Mouse (Mus musculus): ENCODE data around the gene Mylk4. TPM values are rescaled to one million over a fixed set of nuclear protein-coding genes. Genes with fewer than 3 reads are reported as not detected.
A peak's percentile ranks its signal among the peaks of the same experiment; 100 is the strongest.

Mylk4 gene
- total and polyA plus RNA-seq, 3 experiments: 0.04 TPM; not detected in 2

- Histone ChIP-seq H3K4me1 (ENCODE audit: control insufficient read depth in 1 of 2, insufficient read depth in 2 of 2) (peaks cover 4 to 16% of the 10 kb centered on the region in 2 experiments; a peak in 3 of 4 replicates), H3K4me2 (ENCODE audit: insufficient read depth, low read depth, poor library complexity, severe bottlenecking) (no peak overlapping the region), H3K4me3 (replicated peaks in 1 of 3; ENCODE audit: low read depth in 2 of 3, low read length in 2 of 3, poor library complexity in 1 of 3) (no peak overlapping the region), H3K9ac (ENCODE audit: insufficient read depth, low read depth) (no peak overlapping the region), H3K79me2 (replicated peaks; ENCODE audit: control insufficient read depth, extremely low read depth, insufficient read depth, poor library complexity, severe bottlenecking) (no peaks in the 10 kb centered on the region), H3K27me3 (replicated peaks) (no peaks in the 10 kb centered on the region), H3K36me3 (replicated peaks in 1 of 2; ENCODE audit: control insufficient read depth in 1 of 2, insufficient read depth in 1 of 2, low read length in 1 of 2) (no peaks in the 10 kb centered on the region), H3K9me3 (replicated peaks; ENCODE audit: low read length) (no peaks in the 10 kb centered on the region), H3K27ac (ENCODE audit: insufficient read depth, low read depth) (no peak overlapping the region)
- in situ Hi-C loops (cut with MboI; ENCODE audit: low pct_ligation_motif_present, low pct_unique_long_range_greater_than_20kb, low sequenced_read_pairs): loop anchor here (10.0 kb wide), 1 partner anchor 63 kb away; no protein-coding TSS in a partner anchor
- dilution Hi-C loops (cut with MboI; ENCODE audit: extremely low pct_ligation_motif_present, extremely low pct_unique_long_range_greater_than_20kb, low sequenced_read_pairs): no loop called here
- no peak for DNase-seq (ENCODE audit: extremely low read depth)
- no peak for TF ChIP-seq HCFC1 (IDR thresholded peaks at IDR 0.05; ENCODE audit: low read depth, low read length)
- no peak for TF ChIP-seq USF1 (IDR thresholded peaks at IDR 0.05; ENCODE audit: low read depth, low read length)
- no peak for TF ChIP-seq KAT2A (IDR thresholded peaks at IDR 0.05; ENCODE audit: insufficient replicate concordance, low read length)
- no peak for TF ChIP-seq MAFK (IDR thresholded peaks at IDR 0.05; ENCODE audit: insufficient replicate concordance, low read length)
- TF ChIP-seq UBTF (IDR thresholded peaks at IDR 0.05; ENCODE audit: low read depth, low read length): no peak
- no peak for TF ChIP-seq MEF2A (IDR thresholded peaks at IDR 0.05; ENCODE audit: borderline replicate concordance, low read depth, low read length)
These were observed 116.4 kb downstream of the Mylk4 start for GRCm38 (mm10) chr13:32667386-32667785.

GRCm38 (mm10) chr13:32662041-32662440 is 121.7 kb downstream of the Mylk4 start:
- H3K4me1 ChIP-seq (ENCODE audit: control insufficient read depth in 1 of 2, insufficient read depth in 2 of 2): peaks cover 7 to 44% of the 10 kb centered on the region in 2 experiments; a peak in 3 of 4 replicates
- H3K4me2 ChIP-seq (ENCODE audit: insufficient read depth, low read depth, poor library complexity, severe bottlenecking): peak overlapping the region; percentile 21; the same call in 1 of the 2 replicates
- no peaks in the 10 kb centered on the region for H3K36me3 ChIP-seq (replicated peaks in 1 of 2; ENCODE audit: control insufficient read depth in 1 of 2, insufficient read depth in 1 of 2, low read length in 1 of 2)
- no peak overlapping the region for H3K9ac ChIP-seq (ENCODE audit: insufficient read depth, low read depth)
- dilution Hi-C loops (cut with MboI; ENCODE audit: extremely low pct_ligation_motif_present, extremely low pct_unique_long_range_greater_than_20kb, low sequenced_read_pairs): no loop called here
- H3K27ac ChIP-seq (ENCODE audit: insufficient read depth, low read depth): no peak overlapping the region
- H3K79me2 ChIP-seq (replicated peaks; ENCODE audit: control insufficient read depth, extremely low read depth, insufficient read depth, poor library complexity, severe bottlenecking): no peaks in the 10 kb centered on the region
- H3K9me3 ChIP-seq (replicated peaks; ENCODE audit: low read length): no peaks in the 10 kb centered on the region
- TF ChIP-seq RAD21 (IDR thresholded peaks at IDR 0.05; ENCODE audit: low read depth, low read length) (peak; percentile 77), TCF12 (IDR thresholded peaks at IDR 0.05; ENCODE audit: low read depth, low read length) (no peak), CTCF (conservative IDR thresholded peaks at IDR 0.05 in 1 of 2, IDR thresholded peaks at IDR 0.05 in 1 of 2; ENCODE audit: low read depth in 2 of 2, low read length in 2 of 2) (peak; percentile 48 to 71), SMC3 (IDR thresholded peaks at IDR 0.05; ENCODE audit: low read depth, low read length) (peak; percentile 48; the same call in 1 of the 2 replicates)
- no peak overlapping the region for H3K4me3 ChIP-seq (replicated peaks in 1 of 3; ENCODE audit: low read depth in 2 of 3, low read length in 2 of 3, poor library complexity in 1 of 3)
- peak; percentile 59 for DNase-seq (ENCODE audit: extremely low read depth)
- in situ Hi-C loops (cut with MboI; ENCODE audit: low pct_ligation_motif_present, low pct_unique_long_range_greater_than_20kb, low sequenced_read_pairs): loop anchor here (10.0 kb wide), 1 partner anchor 57 kb away; no protein-coding TSS in a partner anchor
- H3K27me3 ChIP-seq (replicated peaks): no peaks in the 10 kb centered on the region

DNA sequence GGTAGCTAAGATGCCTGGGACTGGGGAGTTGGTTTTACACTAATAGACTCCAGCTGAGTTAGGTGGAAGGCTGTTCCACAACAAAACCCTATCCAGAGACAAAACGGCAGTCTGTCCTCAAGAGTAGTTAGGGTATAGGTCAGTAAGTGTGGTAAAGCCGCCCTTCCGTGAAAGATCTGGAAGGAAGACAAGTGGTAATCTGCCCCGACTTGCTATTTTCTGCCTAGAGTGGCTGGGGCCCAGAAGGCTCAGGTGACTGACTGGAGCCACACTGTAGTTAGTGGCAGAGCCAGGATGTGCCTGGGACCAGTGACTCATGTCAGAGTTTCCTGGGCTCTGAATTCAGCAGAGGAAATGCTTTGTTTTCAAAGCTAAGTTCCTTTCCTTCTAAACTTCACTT is 123.5 kb downstream of the Mylk4 start:
- Histone ChIP-seq H3K27me3 (replicated peaks) (no peaks in the 10 kb centered on the region), H3K4me2 (ENCODE audit: insufficient read depth, low read depth, poor library complexity, severe bottlenecking) (no peak overlapping the region; the same call in 1 of the 2 replicates), H3K9ac (ENCODE audit: insufficient read depth, low read depth) (no peak overlapping the region), H3K36me3 (replicated peaks in 1 of 2; ENCODE audit: control insufficient read depth in 1 of 2, insufficient read depth in 1 of 2, low read length in 1 of 2) (no peaks in the 10 kb centered on the region), H3K4me3 (replicated peaks in 1 of 3; ENCODE audit: low read depth in 2 of 3, low read length in 2 of 3, poor library complexity in 1 of 3) (no peak overlapping the region), H3K79me2 (replicated peaks; ENCODE audit: control insufficient read depth, extremely low read depth, insufficient read depth, poor library complexity, severe bottlenecking) (no peaks in the 10 kb centered on the region), H3K9me3 (replicated peaks; ENCODE audit: low read length) (no peaks in the 10 kb centered on the region), H3K4me1 (ENCODE audit: control insufficient read depth in 1 of 2, insufficient read depth in 2 of 2) (peaks cover 3 to 38% of the 10 kb centered on the region in 2 experiments; a peak in 3 of 4 replicates), H3K27ac (ENCODE audit: insufficient read depth, low read depth) (no peak overlapping the region)
- dilution Hi-C loops (cut with MboI; ENCODE audit: extremely low pct_ligation_motif_present, extremely low pct_unique_long_range_greater_than_20kb, low sequenced_read_pairs) (no loop called here), in situ Hi-C loops (cut with MboI; ENCODE audit: low pct_ligation_motif_present, low pct_unique_long_range_greater_than_20kb, low sequenced_read_pairs) (loop anchor here (10.0 kb wide), 1 partner anchor 55 kb away; no protein-coding TSS in a partner anchor)
- TF ChIP-seq USF2 (conservative IDR thresholded peaks at IDR 0.05; ENCODE audit: low read depth, low read length): no peak
- peak; percentile 48; the same call in 1 of the 2 replicates for TF ChIP-seq BHLHE40 (IDR thresholded peaks at IDR 0.05; ENCODE audit: low read depth, low read length)
- TF ChIP-seq POLR2A (IDR thresholded peaks at IDR 0.05; ENCODE audit: low read depth, low read length): no peak
- peak; percentile 49 for DNase-seq (ENCODE audit: extremely low read depth)
